Mouse (Mus musculus): ENCODE measurements at regions not wholly inside any gene's neighbourhood (a gene's known extent, or its start where the extent isn't known, plus 50 kb on each side); places are given as distances from the start of the nearest gene placed in this dataset.

GRCm38 (mm10) chr15:56027197-56027818, 1450.1 kb downstream of the Slc22a22 start:
- DNase-seq, result no peak

GRCm38 (mm10) chr15:56024705-56025104, 1452.7 kb downstream of the Slc22a22 start:
- no peak for DNase-seq

- DNase-seq, result no peak
Observed at GRCm38 (mm10) chr15:56023862-56024484, 1453.5 kb downstream of the Slc22a22 start.

- no peak for DNase-seq
Observed at GRCm38 (mm10) chr15:56022315-56022714, 1455.1 kb downstream of the Slc22a22 start.

GRCm38 (mm10) chr15:56018141-56018540, 1459.3 kb downstream of the Slc22a22 start:
- DNase-seq, result no peak

- DNase-seq, result no peak
Observed at GRCm38 (mm10) chr15:56017561-56017960, 1459.9 kb downstream of the Slc22a22 start.

- no peak for DNase-seq
Observed at GRCm38 (mm10) chr15:56016070-56016469, 1461.4 kb downstream of the Slc22a22 start.

GRCm38 (mm10) chr15:56014059-56014620, 1463.3 kb downstream of the Slc22a22 start:
- no peak for DNase-seq

- DNase-seq, result no peak
Observed at GRCm38 (mm10) chr15:56008603-56009174, 1468.7 kb downstream of the Slc22a22 start.

- DNase-seq, result no peak
Observed at GRCm38 (mm10) chr15:56007376-56007775, 1470.0 kb downstream of the Slc22a22 start.

- no peak for DNase-seq
Observed at GRCm38 (mm10) chr15:56005361-56005760, 1472.1 kb downstream of the Slc22a22 start.

GRCm38 (mm10) chr15:56003921-56004320, 1473.5 kb downstream of the Slc22a22 start:
- DNase-seq, result no peak

GRCm38 (mm10) chr15:55999605-56000004, 1477.8 kb downstream of the Slc22a22 start:
- DNase-seq, result no peak

GRCm38 (mm10) chr15:55997977-55998376, 1479.4 kb downstream of the Slc22a22 start:
- no peak for DNase-seq

- no peak for DNase-seq
Observed at GRCm38 (mm10) chr15:55994680-55995079, 1482.7 kb downstream of the Slc22a22 start.

GRCm38 (mm10) chr15:55975843-55976242, 1501.6 kb downstream of the Slc22a22 start:
- no peak for DNase-seq

- no peak for DNase-seq
Observed at GRCm38 (mm10) chr15:55966780-55967179, 1510.6 kb downstream of the Slc22a22 start.

GRCm38 (mm10) chr15:55965296-55965695, 1512.1 kb downstream of the Slc22a22 start:
- no peak for DNase-seq

GRCm38 (mm10) chr15:55962093-55962492, 1515.3 kb downstream of the Slc22a22 start:
- no peak for DNase-seq

Data from layer of hippocampus, postnatal 36 days (tissue).